Mouse (Mus musculus): ENCODE results near the gene Ubap1. TPM values are rescaled to one million over a fixed set of nuclear protein-coding genes. Genes with fewer than 3 reads are reported as not detected.

Gene Ubap1
- polyA plus RNA-seq, 1 experiment from 2014 or later, result 40.1 TPM

Other genes with a start within 250 kb of the Ubap1 start
- 15.7 and 18.2 TPM in 2 replicates for gene Nol6, start 224.5 kb upstream of the Ubap1 start, polyA plus RNA-seq (2015; fragmentation: Nextera tagmentation; extraction: Ambion mirVana)
- 73.3 and 75.3 TPM in 2 replicates for gene Ube2r2, start 213.3 kb upstream of the Ubap1 start, polyA plus RNA-seq (2015; fragmentation: Nextera tagmentation; extraction: Ambion mirVana)
- 51.5 and 53.2 TPM in 2 replicates for gene Ubap2, start 73.9 kb upstream of the Ubap1 start, polyA plus RNA-seq (2015; fragmentation: Nextera tagmentation; extraction: Ambion mirVana)
- 41.9 TPM in 2 replicates for gene Dcaf12, start 34.1 kb upstream of the Ubap1 start, polyA plus RNA-seq (2015; fragmentation: Nextera tagmentation; extraction: Ambion mirVana)
- 3.4 and 4.2 TPM in 2 replicates for gene Kif24, start 115.9 kb downstream of the Ubap1 start, polyA plus RNA-seq (2015; fragmentation: Nextera tagmentation; extraction: Ambion mirVana)
- 39.6 and 43.1 TPM in 2 replicates for gene Nudt2, start 116.2 kb downstream of the Ubap1 start, polyA plus RNA-seq (2015; fragmentation: Nextera tagmentation; extraction: Ambion mirVana)
- gene AI464131, start 154.1 kb downstream of the Ubap1 start, polyA plus RNA-seq (2015; fragmentation: Nextera tagmentation; extraction: Ambion mirVana), result 2.0 and 2.2 TPM in 2 replicates
- 0.44 TPM in 1 of 2 replicates, not detected in the other for gene 1110017D15Rik, start 168.3 kb downstream of the Ubap1 start, polyA plus RNA-seq (2015; fragmentation: Nextera tagmentation; extraction: Ambion mirVana)
- gene Fam219a, start 220.5 kb downstream of the Ubap1 start, polyA plus RNA-seq (2015; fragmentation: Nextera tagmentation; extraction: Ambion mirVana), result 2.3 TPM in 2 replicates
- gene Dnaic1, start 220.8 kb downstream of the Ubap1 start, polyA plus RNA-seq (2015; fragmentation: Nextera tagmentation; extraction: Ambion mirVana), result 2.1 and 2.2 TPM in 2 replicates

All from heart, embryonic 13.5 days (tissue).